Mouse (Mus musculus): ENCODE data around the gene Scamp4.

- peak; percentile 77 for TF ChIP-seq EP300 (IDR thresholded peaks at IDR 0.05; ENCODE audit: low read depth)
- no peak for TF ChIP-seq CTCF (IDR thresholded peaks at IDR 0.05; ENCODE audit: low read depth)
These were observed at the start of gene Scamp4, which contains the start of gene Adat3 for GRCm38 (mm10) chr10:80602698-80603325.
